Mouse (Mus musculus): ENCODE measurements at regions not wholly inside any gene's neighbourhood (a gene's known extent, or its start where the extent isn't known, plus 50 kb on each side); places are given as distances from the start of the nearest gene placed in this dataset.

- no peak overlapping the region for H3K27ac ChIP-seq (ENCODE audit: low read length)
- H3K9me3 ChIP-seq (ENCODE audit: low read length), result no peaks in the 10 kb centered on the region
- H3K27me3 ChIP-seq (ENCODE audit: insufficient read depth, low read length), result no peaks in the 10 kb centered on the region
- H3K36me3 ChIP-seq (ENCODE audit: insufficient read depth, low read length), result no peaks in the 10 kb centered on the region
- ATAC-seq (ENCODE audit: low FRiP score, low TSS enrichment), result no peak
- 86% methylated on average over 10 of the region's 10 CpGs for WGBS
- no peaks in the 10 kb centered on the region for H3K4me1 ChIP-seq (ENCODE audit: insufficient read depth, low read length)
- H3K4me2 ChIP-seq (replicated peaks; ENCODE audit: low read depth, low read length), result no peak overlapping the region
- H3K4me3 ChIP-seq (ENCODE audit: low read length), result no peak overlapping the region
- no peak overlapping the region for H3K9ac ChIP-seq (replicated peaks; ENCODE audit: low read length)
Measured at GRCm38 (mm10) chr11:24330366-24331124, 252.7 kb downstream of the Bcl11a start.

DNA sequence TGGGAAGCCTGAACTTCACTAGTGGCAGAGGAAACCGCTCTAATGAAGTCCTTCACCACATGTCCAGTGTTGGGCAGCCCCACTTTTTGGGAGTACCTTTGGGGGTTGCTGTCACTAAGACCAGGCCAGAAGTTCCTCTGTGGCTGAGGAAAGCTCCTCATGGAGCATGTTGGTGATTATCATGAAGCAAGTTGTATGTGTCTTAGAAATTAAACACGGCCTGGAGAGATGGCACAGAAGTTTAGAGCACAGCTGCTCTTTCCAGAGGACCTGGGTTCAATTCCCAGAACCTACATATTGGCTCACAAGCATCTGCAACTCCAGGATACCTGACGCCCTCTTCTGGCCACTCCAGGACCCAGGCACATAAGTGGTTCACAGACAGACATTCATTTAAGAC, 254.4 kb downstream of the Bcl11a start:
- 88% methylated on average over 3 of the region's 3 CpGs for WGBS
- Histone ChIP-seq H3K9me3 (ENCODE audit: low read length) (no peaks in the 10 kb centered on the region), H3K36me3 (ENCODE audit: insufficient read depth, low read length) (no peaks in the 10 kb centered on the region), H3K27ac (ENCODE audit: low read length) (no peak overlapping the region), H3K27me3 (ENCODE audit: insufficient read depth, low read length) (no peaks in the 10 kb centered on the region), H3K4me3 (ENCODE audit: low read length) (no peak overlapping the region), H3K9ac (replicated peaks; ENCODE audit: low read length) (no peak overlapping the region), H3K4me1 (ENCODE audit: insufficient read depth, low read length) (no peaks in the 10 kb centered on the region), H3K4me2 (replicated peaks; ENCODE audit: low read depth, low read length) (no peak overlapping the region)
- ATAC-seq (ENCODE audit: low FRiP score, low TSS enrichment), result no peak

- Histone ChIP-seq H3K4me1 (ENCODE audit: insufficient read depth, low read length) (no peaks in the 10 kb centered on the region), H3K36me3 (ENCODE audit: insufficient read depth, low read length) (no peaks in the 10 kb centered on the region), H3K9me3 (ENCODE audit: low read length) (no peaks in the 10 kb centered on the region), H3K9ac (replicated peaks; ENCODE audit: low read length) (no peak overlapping the region), H3K4me3 (ENCODE audit: low read length) (no peak overlapping the region), H3K27me3 (ENCODE audit: insufficient read depth, low read length) (no peaks in the 10 kb centered on the region), H3K4me2 (replicated peaks; ENCODE audit: low read depth, low read length) (no peak overlapping the region), H3K27ac (ENCODE audit: low read length) (no peak overlapping the region)
- WGBS, result 83% methylated on average over 6 of the region's 6 CpGs
- no peak for ATAC-seq (ENCODE audit: low FRiP score, low TSS enrichment)
Measured at GRCm38 (mm10) chr11:24333111-24333510, 255.3 kb downstream of the Bcl11a start.

GRCm38 (mm10) chr11:24335256-24335655, 257.4 kb downstream of the Bcl11a start:
- Histone ChIP-seq H3K36me3 (ENCODE audit: insufficient read depth, low read length) (no peaks in the 10 kb centered on the region), H3K27me3 (ENCODE audit: insufficient read depth, low read length) (no peaks in the 10 kb centered on the region), H3K4me3 (ENCODE audit: low read length) (no peak overlapping the region), H3K27ac (ENCODE audit: low read length) (no peak overlapping the region), H3K4me2 (replicated peaks; ENCODE audit: low read depth, low read length) (no peak overlapping the region), H3K9ac (replicated peaks; ENCODE audit: low read length) (no peak overlapping the region), H3K4me1 (ENCODE audit: insufficient read depth, low read length) (no peaks in the 10 kb centered on the region), H3K9me3 (ENCODE audit: low read length) (no peaks in the 10 kb centered on the region)
- ATAC-seq (ENCODE audit: low FRiP score, low TSS enrichment), result no peak
- WGBS, result 93% methylated on average over 4 of the region's 4 CpGs

DNA sequence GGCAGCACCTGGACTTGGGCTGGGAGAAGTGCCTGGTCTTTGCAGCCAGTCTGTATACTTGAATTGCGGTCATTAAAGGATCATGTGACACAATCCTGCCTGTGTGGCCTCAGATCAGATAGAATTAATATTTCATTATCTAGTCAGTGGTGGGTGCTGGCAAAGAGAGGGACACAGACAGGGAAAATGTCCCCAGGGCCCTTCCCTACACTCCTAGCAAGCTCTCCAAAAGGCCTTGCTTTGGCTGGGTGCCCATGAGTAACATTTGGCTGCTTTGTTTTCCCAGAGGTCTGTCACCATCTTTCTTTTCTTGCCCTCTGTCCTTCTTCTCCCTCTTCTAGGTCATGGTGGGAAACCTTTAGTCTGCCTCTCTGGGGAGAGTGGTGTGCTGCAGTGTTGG, 260.3 kb downstream of the Bcl11a start:
- WGBS, result 83% methylated on average over 1 of the region's 1 CpGs
- ATAC-seq (ENCODE audit: low FRiP score, low TSS enrichment), result no peak
- H3K4me3 ChIP-seq (ENCODE audit: low read length), result no peak overlapping the region
- no peaks in the 10 kb centered on the region for H3K9me3 ChIP-seq (ENCODE audit: low read length)
- no peaks in the 10 kb centered on the region for H3K36me3 ChIP-seq (ENCODE audit: insufficient read depth, low read length)
- H3K27ac ChIP-seq (ENCODE audit: low read length), result no peak overlapping the region
- no peaks in the 10 kb centered on the region for H3K27me3 ChIP-seq (ENCODE audit: insufficient read depth, low read length)
- no peaks in the 10 kb centered on the region for H3K4me1 ChIP-seq (ENCODE audit: insufficient read depth, low read length)
- H3K4me2 ChIP-seq (replicated peaks; ENCODE audit: low read depth, low read length), result no peak overlapping the region
- no peak overlapping the region for H3K9ac ChIP-seq (replicated peaks; ENCODE audit: low read length)

- H3K36me3 ChIP-seq (ENCODE audit: insufficient read depth, low read length), result no peaks in the 10 kb centered on the region
- no peak overlapping the region for H3K4me3 ChIP-seq (ENCODE audit: low read length)
- no peaks in the 10 kb centered on the region for H3K27me3 ChIP-seq (ENCODE audit: insufficient read depth, low read length)
- no peaks in the 10 kb centered on the region for H3K4me1 ChIP-seq (ENCODE audit: insufficient read depth, low read length)
- H3K9me3 ChIP-seq (ENCODE audit: low read length), result no peaks in the 10 kb centered on the region
- H3K27ac ChIP-seq (ENCODE audit: low read length), result no peak overlapping the region
- H3K4me2 ChIP-seq (replicated peaks; ENCODE audit: low read depth, low read length), result no peak overlapping the region
- WGBS, result 44% methylated on average over 2 of the region's 2 CpGs
- no peak overlapping the region for H3K9ac ChIP-seq (replicated peaks; ENCODE audit: low read length)
- ATAC-seq (ENCODE audit: low FRiP score, low TSS enrichment), result no peak
Measured at GRCm38 (mm10) chr11:24339061-24339460, 261.2 kb downstream of the Bcl11a start.

GRCm38 (mm10) chr11:24340677-24341076, 262.8 kb downstream of the Bcl11a start:
- Histone ChIP-seq H3K27ac (ENCODE audit: low read length) (no peak overlapping the region), H3K9me3 (ENCODE audit: low read length) (no peaks in the 10 kb centered on the region), H3K4me2 (replicated peaks; ENCODE audit: low read depth, low read length) (no peak overlapping the region), H3K4me1 (ENCODE audit: insufficient read depth, low read length) (no peaks in the 10 kb centered on the region), H3K9ac (replicated peaks; ENCODE audit: low read length) (no peak overlapping the region), H3K36me3 (ENCODE audit: insufficient read depth, low read length) (no peaks in the 10 kb centered on the region), H3K4me3 (ENCODE audit: low read length) (no peak overlapping the region), H3K27me3 (ENCODE audit: insufficient read depth, low read length) (no peaks in the 10 kb centered on the region)
- WGBS, result 72% methylated on average over 2 of the region's 2 CpGs
- no peak for ATAC-seq (ENCODE audit: low FRiP score, low TSS enrichment)

DNA sequence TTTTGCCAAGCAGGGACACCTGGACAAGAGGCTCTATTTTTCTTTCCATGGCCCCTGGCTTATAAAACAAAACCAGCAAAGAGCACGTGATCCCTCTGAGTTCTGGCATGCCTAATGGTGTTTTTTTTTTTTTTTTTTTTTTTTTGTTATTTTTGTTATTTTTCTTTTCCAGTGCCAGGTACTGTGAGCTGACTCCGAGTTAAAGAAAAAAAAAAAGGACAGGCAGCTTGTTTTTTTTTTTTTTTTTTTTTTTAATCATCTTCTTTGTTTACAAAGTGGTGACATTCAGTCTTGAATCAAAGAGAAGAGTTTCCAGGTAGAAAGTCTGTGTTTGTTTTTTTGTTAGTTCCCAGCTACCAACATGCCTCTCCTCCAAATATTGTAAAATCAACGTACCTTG, 263.8 kb downstream of the Bcl11a start:
- no peak for ATAC-seq (ENCODE audit: low FRiP score, low TSS enrichment)
- H3K9ac ChIP-seq (replicated peaks; ENCODE audit: low read length), result no peak overlapping the region
- no peak overlapping the region for H3K4me3 ChIP-seq (ENCODE audit: low read length)
- H3K27me3 ChIP-seq (ENCODE audit: insufficient read depth, low read length), result no peaks in the 10 kb centered on the region
- H3K9me3 ChIP-seq (ENCODE audit: low read length), result no peaks in the 10 kb centered on the region
- no peaks in the 10 kb centered on the region for H3K36me3 ChIP-seq (ENCODE audit: insufficient read depth, low read length)
- H3K27ac ChIP-seq (ENCODE audit: low read length), result no peak overlapping the region
- 52% methylated on average over 3 of the region's 3 CpGs for WGBS
- H3K4me2 ChIP-seq (replicated peaks; ENCODE audit: low read depth, low read length), result no peak overlapping the region
- H3K4me1 ChIP-seq (ENCODE audit: insufficient read depth, low read length), result no peaks in the 10 kb centered on the region

- H3K27ac ChIP-seq (ENCODE audit: low read length), result no peak overlapping the region
- H3K4me3 ChIP-seq (ENCODE audit: low read length), result no peak overlapping the region
- no peaks in the 10 kb centered on the region for H3K9me3 ChIP-seq (ENCODE audit: low read length)
- 16% methylated on average over 2 of the region's 2 CpGs for WGBS
- no peaks in the 10 kb centered on the region for H3K27me3 ChIP-seq (ENCODE audit: insufficient read depth, low read length)
- H3K9ac ChIP-seq (replicated peaks; ENCODE audit: low read length), result no peak overlapping the region
- H3K4me1 ChIP-seq (ENCODE audit: insufficient read depth, low read length), result 0 out of 2 replicates have a peak, but pooled peaks cover 3% of the 10 kb centered on the region
- no peak for ATAC-seq (ENCODE audit: low FRiP score, low TSS enrichment)
- no peaks in the 10 kb centered on the region for H3K36me3 ChIP-seq (ENCODE audit: insufficient read depth, low read length)
- H3K4me2 ChIP-seq (replicated peaks; ENCODE audit: low read depth, low read length), result no peak overlapping the region
Measured at GRCm38 (mm10) chr11:24342176-24342575, 264.3 kb downstream of the Bcl11a start.

DNA sequence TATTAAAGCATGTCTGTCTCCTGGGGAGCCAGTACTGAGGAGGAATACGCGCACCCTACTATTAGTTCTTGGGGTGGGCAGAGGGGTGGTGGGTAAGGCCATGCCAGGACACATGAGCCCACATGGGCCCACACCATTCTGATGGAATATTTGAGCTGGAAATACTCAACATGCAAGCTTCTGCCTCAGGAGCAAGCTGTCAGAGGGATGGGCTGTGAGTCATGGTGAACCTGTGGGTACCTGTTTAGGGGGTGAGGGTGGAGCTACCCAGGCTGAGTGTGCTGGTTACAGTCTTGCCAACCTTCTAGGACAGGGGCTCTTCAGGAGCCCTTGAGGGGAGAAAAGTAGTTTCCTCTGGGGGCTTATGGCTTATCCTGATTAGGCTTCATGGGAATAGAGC, 264.9 kb downstream of the Bcl11a start:
- H3K36me3 ChIP-seq (ENCODE audit: insufficient read depth, low read length), result no peaks in the 10 kb centered on the region
- 95% methylated on average over 2 of the region's 2 CpGs for WGBS
- no peak overlapping the region for H3K4me3 ChIP-seq (ENCODE audit: low read length)
- H3K9me3 ChIP-seq (ENCODE audit: low read length), result no peaks in the 10 kb centered on the region
- no peaks in the 10 kb centered on the region for H3K27me3 ChIP-seq (ENCODE audit: insufficient read depth, low read length)
- H3K9ac ChIP-seq (replicated peaks; ENCODE audit: low read length), result no peak overlapping the region
- no peak overlapping the region for H3K27ac ChIP-seq (ENCODE audit: low read length)
- H3K4me1 ChIP-seq (ENCODE audit: insufficient read depth, low read length), result 0 out of 2 replicates have a peak, but pooled peaks cover 3% of the 10 kb centered on the region
- no peak overlapping the region for H3K4me2 ChIP-seq (replicated peaks; ENCODE audit: low read depth, low read length)
- ATAC-seq (ENCODE audit: low FRiP score, low TSS enrichment), result no peak

Data from kidney, embryonic 16.5 days (tissue).